Mouse (Mus musculus): ENCODE measurements at regions not wholly inside any gene's neighbourhood (a gene's known extent, or its start where the extent isn't known, plus 50 kb on each side); places are given as distances from the start of the nearest gene placed in this dataset.

DNA sequence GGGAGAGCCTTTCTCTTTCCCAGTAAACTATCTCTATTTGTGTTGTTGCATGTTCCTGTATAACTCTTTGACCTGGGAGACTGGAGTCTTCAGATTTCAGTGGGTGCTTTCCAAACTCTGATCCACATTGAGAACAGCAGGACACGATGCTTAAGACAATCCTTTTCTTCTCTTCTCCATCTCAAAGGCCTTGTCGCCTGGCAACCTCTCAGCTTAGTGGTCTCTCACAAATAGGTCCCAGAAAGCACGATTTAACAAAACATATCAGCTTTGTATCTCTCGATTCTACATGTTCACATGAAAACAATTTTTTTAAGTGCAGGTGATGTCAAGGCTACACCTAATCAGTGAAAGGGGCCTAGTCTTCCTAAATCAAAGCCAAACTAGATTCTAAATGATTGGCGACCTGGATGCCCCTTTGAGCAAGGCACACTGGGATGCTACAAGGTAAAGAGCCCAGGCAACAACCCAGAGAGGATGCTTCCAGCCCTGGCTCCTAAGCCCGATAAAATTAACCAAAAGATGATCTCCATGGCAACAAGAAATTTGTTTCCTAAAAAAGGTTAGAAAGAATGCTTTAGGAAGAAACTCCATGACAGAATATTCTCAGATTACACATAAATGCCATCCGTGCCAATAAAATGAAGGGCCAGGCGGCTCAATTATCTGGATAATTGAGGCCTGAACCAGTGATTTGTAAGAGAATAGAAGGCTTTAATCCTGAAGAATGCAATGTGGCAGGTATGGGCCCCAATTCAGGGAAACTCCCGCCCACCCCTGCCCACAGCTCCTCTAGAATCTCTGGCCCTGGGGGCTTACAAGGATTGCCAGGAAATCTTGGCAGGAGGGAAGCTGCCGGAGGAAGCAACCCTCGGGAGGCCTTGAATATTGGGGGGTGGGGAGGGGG, 157.8 kb downstream of the Mycn start:
- Histone ChIP-seq H3K27me3 (replicated peaks; ENCODE audit: control insufficient read depth, insufficient read depth, low read length) (no peaks in the 10 kb centered on the region), H3K36me3 (ENCODE audit: control insufficient read depth, insufficient read depth, low read length) (no peaks in the 10 kb centered on the region), H3K27ac (ENCODE audit: low read depth, low read length) (no peak overlapping the region; the same call in 1 of the 2 replicates), H3K9me3 (ENCODE audit: control insufficient read depth, low read length) (no peaks in the 10 kb centered on the region; the same call in 1 of the 2 replicates), H3K4me3 (ENCODE audit: low read length) (no peak overlapping the region), H3K9ac (ENCODE audit: low read depth, low read length) (no peak overlapping the region), H3K4me2 (ENCODE audit: low read length) (no peak overlapping the region), H3K4me1 (ENCODE audit: control insufficient read depth, insufficient read depth, low read depth, low read length) (peaks cover 8% of the 10 kb centered on the region)
- 23% methylated on average over 11 of the region's 11 CpGs for WGBS
- no peak for ATAC-seq

DNA sequence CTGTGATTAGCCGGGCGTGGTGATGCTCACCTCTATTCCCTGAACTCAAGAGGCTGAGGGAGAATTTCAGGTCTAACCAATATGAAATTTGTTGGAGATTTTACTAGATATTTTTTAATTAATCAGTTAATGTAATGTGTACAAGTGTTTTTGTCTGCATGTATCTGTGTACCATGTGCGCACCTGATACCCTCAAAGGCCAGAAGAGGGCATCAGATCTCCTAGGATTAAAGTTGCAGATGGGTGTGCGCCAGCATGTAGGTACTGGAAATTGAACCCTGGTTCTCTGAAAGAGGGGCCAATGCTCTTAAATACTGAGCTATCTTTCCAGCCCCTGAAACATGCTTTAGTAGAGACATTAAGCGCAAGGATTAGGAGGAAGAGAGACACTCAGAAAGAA, 160.2 kb downstream of the Mycn start:
- Histone ChIP-seq H3K9me3 (ENCODE audit: control insufficient read depth, low read length) (no peaks in the 10 kb centered on the region; the same call in 1 of the 2 replicates), H3K4me2 (ENCODE audit: low read length) (no peak overlapping the region), H3K36me3 (ENCODE audit: control insufficient read depth, insufficient read depth, low read length) (no peaks in the 10 kb centered on the region), H3K27me3 (replicated peaks; ENCODE audit: control insufficient read depth, insufficient read depth, low read length) (no peaks in the 10 kb centered on the region), H3K4me1 (ENCODE audit: control insufficient read depth, insufficient read depth, low read depth, low read length) (no peaks in the 10 kb centered on the region; the same call in none of the 2 replicates), H3K4me3 (ENCODE audit: low read length) (no peak overlapping the region), H3K9ac (ENCODE audit: low read depth, low read length) (no peak overlapping the region), H3K27ac (ENCODE audit: low read depth, low read length) (no peak overlapping the region)
- WGBS, result 99% methylated on average over 5 of the region's 5 CpGs
- no peak for ATAC-seq

DNA sequence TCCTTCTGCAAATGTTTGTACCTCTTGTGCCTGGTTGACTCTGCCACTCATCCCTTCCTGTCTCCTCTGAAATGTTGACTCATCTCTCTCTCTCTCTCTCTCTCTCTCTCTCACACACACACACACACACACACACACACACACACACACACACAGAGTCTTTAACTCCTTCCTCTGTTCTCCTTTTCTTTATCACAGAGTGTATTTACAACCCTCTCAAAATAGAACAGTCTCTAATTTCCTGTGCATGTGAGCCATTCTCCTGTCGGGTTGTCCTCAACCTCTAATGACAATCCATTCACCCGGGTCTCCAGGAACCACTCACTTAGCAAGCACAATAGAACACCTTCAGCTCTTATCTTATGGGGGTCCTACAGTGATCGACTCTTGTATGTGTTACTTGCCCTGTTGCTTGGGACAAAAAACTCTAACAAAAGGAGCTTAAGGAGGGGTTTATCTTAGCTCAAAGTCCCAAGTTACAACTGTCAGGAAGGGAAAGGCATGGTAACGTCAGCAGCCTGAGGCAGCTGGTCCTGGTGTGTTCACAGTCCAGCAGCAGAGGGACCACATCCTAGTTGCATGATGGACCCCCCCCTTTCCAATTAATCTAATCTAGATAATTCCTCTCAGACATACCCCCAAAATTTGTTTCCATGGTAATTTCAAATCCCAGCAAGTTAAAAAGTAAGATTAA, 163.0 kb downstream of the Mycn start:
- Histone ChIP-seq H3K36me3 (ENCODE audit: control insufficient read depth, insufficient read depth, low read length) (no peaks in the 10 kb centered on the region), H3K4me2 (ENCODE audit: low read length) (no peak overlapping the region), H3K9me3 (ENCODE audit: control insufficient read depth, low read length) (no peaks in the 10 kb centered on the region; the same call in 1 of the 2 replicates), H3K4me3 (ENCODE audit: low read length) (no peak overlapping the region), H3K9ac (ENCODE audit: low read depth, low read length) (no peak overlapping the region), H3K27me3 (replicated peaks; ENCODE audit: control insufficient read depth, insufficient read depth, low read length) (no peaks in the 10 kb centered on the region), H3K27ac (ENCODE audit: low read depth, low read length) (no peak overlapping the region), H3K4me1 (ENCODE audit: control insufficient read depth, insufficient read depth, low read depth, low read length) (no peaks in the 10 kb centered on the region; the same call in 1 of the 2 replicates)
- ATAC-seq, result no peak
- WGBS, result 55% methylated on average over 4 of the region's 4 CpGs

DNA sequence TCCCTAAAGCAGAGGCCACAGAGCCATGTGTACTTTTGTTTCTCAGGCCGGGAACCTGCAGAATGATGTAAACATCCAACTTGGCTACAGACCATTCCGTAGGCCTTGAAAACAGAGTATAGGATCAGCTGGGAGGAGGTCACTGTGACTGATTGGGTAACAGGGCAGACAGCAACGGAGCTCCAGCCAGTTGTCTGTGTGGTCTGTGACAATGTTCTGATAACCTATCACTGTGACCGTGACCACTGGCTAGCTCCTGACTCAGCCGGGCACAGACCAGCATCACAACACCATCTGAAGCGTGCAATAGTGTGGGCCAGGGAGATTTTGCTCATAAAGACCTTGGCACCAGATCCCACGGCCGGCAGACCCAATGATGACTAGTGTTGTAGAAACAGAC, 164.3 kb downstream of the Mycn start:
- no peaks in the 10 kb centered on the region for H3K4me1 ChIP-seq (ENCODE audit: control insufficient read depth, insufficient read depth, low read depth, low read length)
- WGBS, result 81% methylated on average over 8 of the region's 8 CpGs

DNA sequence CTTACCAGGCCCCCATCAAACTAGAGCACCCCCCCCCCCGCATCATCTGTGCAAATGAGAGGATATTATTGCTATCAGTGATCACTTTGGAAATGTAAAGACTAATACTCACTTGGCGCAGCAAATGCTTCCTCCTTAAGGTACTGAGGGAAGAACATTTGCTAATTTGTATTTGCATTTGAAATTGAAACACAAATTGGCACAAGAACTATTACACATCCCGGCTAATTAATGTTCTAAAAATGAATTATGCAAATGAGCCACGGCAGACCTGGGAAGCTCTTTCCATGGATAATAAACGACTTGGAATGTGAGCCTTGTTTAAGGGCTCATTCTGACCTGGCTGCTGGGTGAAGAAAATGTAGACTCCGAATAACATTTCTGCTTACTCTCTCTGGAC, 164.9 kb downstream of the Mycn start:
- 45% methylated on average over 6 of the region's 6 CpGs for WGBS
- Histone ChIP-seq H3K4me2 (ENCODE audit: low read length) (no peak overlapping the region), H3K27ac (ENCODE audit: low read depth, low read length) (no peak overlapping the region), H3K27me3 (replicated peaks; ENCODE audit: control insufficient read depth, insufficient read depth, low read length) (no peaks in the 10 kb centered on the region), H3K4me3 (ENCODE audit: low read length) (no peak overlapping the region), H3K4me1 (ENCODE audit: control insufficient read depth, insufficient read depth, low read depth, low read length) (no peaks in the 10 kb centered on the region), H3K9ac (ENCODE audit: low read depth, low read length) (no peak overlapping the region), H3K9me3 (ENCODE audit: control insufficient read depth, low read length) (no peaks in the 10 kb centered on the region; the same call in 1 of the 2 replicates), H3K36me3 (ENCODE audit: control insufficient read depth, insufficient read depth, low read length) (no peaks in the 10 kb centered on the region)
- ATAC-seq, result no peak

More for the DNA sequence above, 164.3 kb downstream of the Mycn start:
- no peaks in the 10 kb centered on the region for H3K27me3 ChIP-seq (replicated peaks; ENCODE audit: control insufficient read depth, insufficient read depth, low read length)
- no peaks in the 10 kb centered on the region for H3K36me3 ChIP-seq (ENCODE audit: control insufficient read depth, insufficient read depth, low read length)
- H3K4me3 ChIP-seq (ENCODE audit: low read length), result no peak overlapping the region
- H3K4me2 ChIP-seq (ENCODE audit: low read length), result no peak overlapping the region
- H3K9ac ChIP-seq (ENCODE audit: low read depth, low read length), result no peak overlapping the region
- H3K27ac ChIP-seq (ENCODE audit: low read depth, low read length), result no peak overlapping the region
- no peaks in the 10 kb centered on the region; the same call in 1 of the 2 replicates for H3K9me3 ChIP-seq (ENCODE audit: control insufficient read depth, low read length)
- ATAC-seq, result no peak

DNA sequence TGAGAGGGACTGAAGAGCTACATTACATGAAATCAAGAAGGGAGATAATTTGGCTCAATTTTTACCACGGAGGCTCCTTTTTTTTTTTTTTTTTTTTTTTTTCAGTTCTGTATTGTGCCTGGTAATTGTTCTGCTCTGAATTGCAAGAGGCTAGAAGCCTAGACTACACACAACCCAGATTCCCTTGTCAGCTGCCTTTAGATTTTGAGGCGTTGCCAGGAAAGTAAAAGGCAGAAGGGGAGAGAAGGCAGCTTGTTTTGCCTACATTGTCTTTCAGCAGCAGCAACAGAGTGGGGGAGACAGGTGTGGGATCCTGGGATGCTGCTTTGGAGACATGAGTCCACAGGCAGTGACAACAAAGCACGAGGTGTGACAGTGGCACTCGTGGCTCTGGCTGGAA, 170.7 kb downstream of the Mycn start:
- WGBS, result 47% methylated on average over 4 of the region's 4 CpGs
- no peaks in the 10 kb centered on the region for H3K27me3 ChIP-seq (replicated peaks; ENCODE audit: control insufficient read depth, insufficient read depth, low read length)
- H3K9ac ChIP-seq (ENCODE audit: low read depth, low read length), result no peak overlapping the region
- no peaks in the 10 kb centered on the region for H3K36me3 ChIP-seq (ENCODE audit: control insufficient read depth, insufficient read depth, low read length)
- no peaks in the 10 kb centered on the region for H3K9me3 ChIP-seq (ENCODE audit: control insufficient read depth, low read length)
- no peak overlapping the region for H3K4me2 ChIP-seq (ENCODE audit: low read length)
- no peaks in the 10 kb centered on the region for H3K4me1 ChIP-seq (ENCODE audit: control insufficient read depth, insufficient read depth, low read depth, low read length)
- no peak overlapping the region for H3K27ac ChIP-seq (ENCODE audit: low read depth, low read length)
- ATAC-seq, result no peak
- no peak overlapping the region for H3K4me3 ChIP-seq (ENCODE audit: low read length)

DNA sequence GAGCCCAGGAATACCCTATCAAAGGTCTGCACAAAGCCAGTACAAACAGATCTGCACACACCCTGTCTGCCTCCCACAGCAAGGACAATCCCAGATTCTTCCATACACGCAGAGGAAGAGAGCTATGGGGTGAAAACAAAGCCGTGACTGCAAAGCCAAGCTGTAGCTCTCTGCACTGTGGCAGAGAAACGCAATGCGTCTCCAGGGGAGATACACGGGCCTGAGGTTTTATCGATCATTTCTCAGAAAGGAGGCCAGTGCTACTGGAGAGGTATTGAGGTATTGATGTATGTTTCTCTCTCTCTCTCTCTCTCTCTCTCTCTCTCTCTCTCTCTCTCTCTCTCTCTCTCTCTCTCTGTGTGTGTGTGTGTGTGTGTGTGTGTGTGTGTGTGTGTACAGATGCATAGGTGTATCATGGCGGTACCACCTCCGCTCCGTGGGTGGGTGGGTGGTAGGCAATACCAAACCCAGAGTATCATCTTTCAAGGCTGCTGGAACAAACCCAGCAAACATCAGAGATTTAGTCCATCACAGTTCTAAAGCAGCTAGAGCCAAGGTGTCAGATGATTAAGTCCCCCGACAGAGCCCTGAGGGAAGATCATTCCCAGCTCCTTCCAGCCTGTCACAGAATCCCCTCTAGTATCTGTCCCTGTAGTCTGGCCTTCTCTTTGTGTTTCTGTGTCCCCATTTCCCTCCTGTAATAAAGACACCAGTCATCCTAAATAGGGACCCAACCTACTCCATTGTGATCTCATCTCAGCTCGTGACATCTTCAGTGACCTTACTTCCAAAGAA, 175.0 kb downstream of the Mycn start:
- Histone ChIP-seq H3K4me2 (ENCODE audit: low read length) (no peak overlapping the region), H3K36me3 (ENCODE audit: control insufficient read depth, insufficient read depth, low read length) (no peaks in the 10 kb centered on the region), H3K9ac (ENCODE audit: low read depth, low read length) (no peak overlapping the region), H3K27ac (ENCODE audit: low read depth, low read length) (no peak overlapping the region), H3K4me1 (ENCODE audit: control insufficient read depth, insufficient read depth, low read depth, low read length) (no peaks in the 10 kb centered on the region), H3K4me3 (ENCODE audit: low read length) (no peak overlapping the region), H3K27me3 (replicated peaks; ENCODE audit: control insufficient read depth, insufficient read depth, low read length) (no peaks in the 10 kb centered on the region), H3K9me3 (ENCODE audit: control insufficient read depth, low read length) (no peaks in the 10 kb centered on the region)
- 41% methylated on average over 11 of the region's 11 CpGs for WGBS
- peak; percentile 65; the same call in 1 of the 2 replicates for ATAC-seq

DNA sequence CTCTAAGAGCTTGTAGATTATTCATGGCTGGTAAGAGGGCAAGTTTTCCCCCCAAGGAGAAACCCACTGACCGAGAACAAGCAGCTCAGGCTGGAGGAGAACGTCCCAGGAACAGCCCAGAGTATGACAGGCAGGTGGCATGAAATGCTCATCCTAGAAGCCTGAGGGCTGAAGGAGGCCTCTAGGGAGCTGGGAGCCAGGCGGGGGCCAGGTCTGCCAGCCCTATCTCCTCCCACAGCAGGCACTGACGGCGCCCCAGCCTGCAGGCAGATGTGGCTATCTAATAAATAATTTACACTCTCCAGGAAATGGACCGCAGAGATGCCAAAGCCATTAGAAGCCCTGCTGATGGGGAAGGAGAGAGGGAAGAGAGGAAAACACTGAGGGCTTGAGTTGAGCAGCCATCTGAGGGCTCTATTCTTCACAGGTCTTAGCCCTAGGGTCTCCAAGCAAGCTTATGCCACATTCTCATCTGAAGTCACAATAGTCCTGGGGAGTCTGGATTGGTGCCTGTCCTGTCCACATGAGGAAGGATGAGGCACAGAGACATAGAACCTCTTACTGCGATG, 176.1 kb downstream of the Mycn start:
- Histone ChIP-seq H3K27me3 (replicated peaks; ENCODE audit: control insufficient read depth, insufficient read depth, low read length) (no peaks in the 10 kb centered on the region), H3K4me3 (ENCODE audit: low read length) (no peak overlapping the region), H3K4me2 (ENCODE audit: low read length) (no peak overlapping the region), H3K9me3 (ENCODE audit: control insufficient read depth, low read length) (no peaks in the 10 kb centered on the region), H3K4me1 (ENCODE audit: control insufficient read depth, insufficient read depth, low read depth, low read length) (no peaks in the 10 kb centered on the region), H3K9ac (ENCODE audit: low read depth, low read length) (no peak overlapping the region), H3K27ac (ENCODE audit: low read depth, low read length) (no peak overlapping the region), H3K36me3 (ENCODE audit: control insufficient read depth, insufficient read depth, low read length) (no peaks in the 10 kb centered on the region)
- peak; percentile 35 for ATAC-seq
- WGBS, result 45% methylated on average over 7 of the region's 7 CpGs
